Mouse (Mus musculus): ENCODE data around the gene Tmem140.

DNA sequence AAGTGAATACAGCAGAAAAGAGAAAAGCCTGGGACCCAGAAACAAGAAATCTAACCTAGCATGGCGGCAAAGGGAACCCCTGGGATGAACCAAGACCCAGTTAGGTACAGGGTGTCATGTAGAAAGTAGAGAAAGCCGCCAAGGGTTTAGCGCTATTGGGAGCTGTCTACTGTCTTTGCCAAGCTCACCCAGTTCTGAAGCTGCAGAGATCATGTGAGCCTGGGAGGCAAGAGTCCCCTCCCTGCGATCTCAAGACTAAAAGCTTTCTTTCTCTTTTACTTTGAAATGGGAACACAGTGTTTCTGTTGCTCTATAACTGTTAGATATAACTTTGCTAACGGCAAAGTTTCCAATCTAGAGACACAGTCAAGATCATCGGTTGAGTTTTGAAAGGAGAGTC lies 565 bp upstream of the Tmem140 start:
- no peak for TF ChIP-seq TCF3 (IDR thresholded peaks at IDR 0.05; ENCODE audit: insufficient read length, low read depth)
- TF ChIP-seq USF1 (IDR thresholded peaks at IDR 0.05; ENCODE audit: low read depth) = no peak
- TF ChIP-seq POLR2A (IDR thresholded peaks at IDR 0.05; ENCODE audit: insufficient read length, low read depth) = no peak
